Mouse (Mus musculus): ENCODE data around the gene Gm21972.

Gm21972 gene

GRCm38 (mm10) chr1:86133337-86133736 is at the start of gene Gm21972:
Gm21972 (plus strand) TSS chr1:86133637.
- no peak for DNase-seq

DNA sequence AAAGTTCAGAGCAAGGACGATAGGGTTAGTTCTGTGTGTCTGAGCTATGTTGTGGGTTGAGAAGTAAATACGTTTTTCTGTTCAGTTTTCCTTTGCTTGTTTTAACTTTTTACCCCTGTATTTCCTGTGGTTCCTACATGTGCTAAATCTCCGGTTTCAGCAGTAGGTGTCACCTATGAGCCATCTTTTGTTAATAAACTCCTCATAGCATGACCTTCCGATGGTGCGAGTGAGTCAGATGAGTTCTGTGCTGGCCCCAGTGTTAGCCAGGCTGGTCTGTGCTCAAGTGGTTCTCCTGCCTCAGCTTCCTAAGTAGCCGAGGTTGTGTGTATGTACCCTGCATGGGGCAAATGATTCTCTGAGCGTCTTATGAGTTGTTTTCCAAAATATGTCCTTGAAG is 39.0 kb upstream of the Gm21972 start:
- no peak for DNase-seq

DNA sequence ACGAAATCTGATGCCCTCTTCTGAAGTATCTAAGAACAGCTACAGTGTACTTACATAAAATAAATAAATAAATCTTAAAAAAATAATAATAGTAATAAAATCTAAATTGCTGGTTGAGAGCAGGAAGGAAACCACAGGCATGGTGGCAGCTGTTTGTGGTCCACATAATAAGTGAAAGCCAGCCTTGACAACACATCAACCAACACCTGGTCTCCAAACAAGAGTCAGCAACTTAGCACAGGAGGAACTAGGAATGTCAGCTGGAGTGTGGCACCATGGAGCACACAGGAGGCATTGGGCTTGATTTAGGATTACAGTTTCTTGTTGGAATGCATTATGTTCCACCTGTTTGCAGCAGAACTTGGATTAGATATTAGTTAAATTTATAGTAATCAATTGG is 28.4 kb upstream of the Gm21972 start:
- no peak for DNase-seq

DNA sequence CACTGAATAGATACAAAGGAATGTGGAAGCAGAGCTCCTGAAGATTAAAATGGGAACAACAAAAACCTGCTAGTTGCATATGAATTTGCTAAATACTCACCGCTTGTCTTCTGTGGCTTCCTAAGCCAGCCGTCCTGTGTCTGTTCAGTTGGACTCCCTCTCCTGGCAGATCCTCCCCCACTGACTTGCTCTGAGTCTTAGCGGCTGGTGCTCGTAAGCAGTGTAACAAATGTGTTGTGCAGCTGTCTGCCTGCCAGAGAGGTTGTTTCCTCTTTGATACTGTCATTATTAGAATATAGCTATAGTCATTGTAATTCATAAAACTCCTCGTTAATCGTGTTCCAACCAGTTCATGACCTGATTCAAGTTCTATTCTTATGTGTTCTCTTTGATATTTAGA is 21.7 kb upstream of the Gm21972 start, which contains the start of gene Htr2b:
Htr2b (minus strand) TSS at position 192 of the 400 bp plus-strand sequence.
- DNase-seq = peak; percentile 36

- no peak for DNase-seq
Measured at GRCm38 (mm10) chr1:86114141-86114540, 19.3 kb upstream of the Gm21972 start.

DNA sequence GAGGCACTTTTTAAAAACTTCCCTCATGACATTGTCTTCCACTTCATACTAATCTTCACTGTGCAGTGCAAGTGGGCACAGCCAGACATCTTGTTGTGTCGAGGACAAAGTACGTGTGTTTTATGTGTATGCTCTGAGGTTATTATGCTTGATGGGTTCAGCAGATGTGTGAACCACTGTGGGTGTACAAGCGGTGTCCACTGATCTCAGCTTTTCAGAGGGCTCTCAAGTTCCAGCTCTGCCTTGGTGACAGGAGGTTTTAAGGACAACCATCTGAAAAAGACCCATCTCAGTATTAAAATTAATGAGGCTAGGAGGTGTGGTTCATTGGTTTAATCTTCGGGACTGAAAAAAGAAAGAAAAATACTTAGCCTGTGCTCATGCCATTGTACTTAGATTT is 13.9 kb upstream of the Gm21972 start:
- DNase-seq = no peak

- DNase-seq = no peak
Measured at GRCm38 (mm10) chr1:86126036-86126435, 7.4 kb upstream of the Gm21972 start.

GRCm38 (mm10) chr1:86135315-86135714 is 1.9 kb downstream of the Gm21972 start:
- DNase-seq = no peak

DNA sequence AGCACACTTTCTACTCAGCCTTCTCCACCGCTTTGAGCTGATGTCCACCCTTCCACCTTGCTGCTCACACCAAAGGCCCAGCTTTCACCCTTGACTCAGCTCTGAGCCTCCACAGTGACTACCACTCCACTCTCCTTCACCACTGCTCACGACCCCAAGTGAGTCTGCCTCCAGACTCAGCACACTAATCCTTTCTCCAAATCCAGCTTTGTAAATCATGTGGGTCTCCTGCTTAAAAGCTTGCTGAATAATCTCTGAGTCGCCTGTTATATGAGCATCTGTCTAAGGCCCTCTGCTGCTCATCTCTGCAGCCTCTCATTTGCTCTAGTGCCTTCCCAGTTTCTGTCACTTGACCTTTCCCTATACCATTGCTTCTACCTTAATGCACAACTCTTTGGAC is 7.6 kb downstream of the Gm21972 start:
- DNase-seq = no peak

DNA sequence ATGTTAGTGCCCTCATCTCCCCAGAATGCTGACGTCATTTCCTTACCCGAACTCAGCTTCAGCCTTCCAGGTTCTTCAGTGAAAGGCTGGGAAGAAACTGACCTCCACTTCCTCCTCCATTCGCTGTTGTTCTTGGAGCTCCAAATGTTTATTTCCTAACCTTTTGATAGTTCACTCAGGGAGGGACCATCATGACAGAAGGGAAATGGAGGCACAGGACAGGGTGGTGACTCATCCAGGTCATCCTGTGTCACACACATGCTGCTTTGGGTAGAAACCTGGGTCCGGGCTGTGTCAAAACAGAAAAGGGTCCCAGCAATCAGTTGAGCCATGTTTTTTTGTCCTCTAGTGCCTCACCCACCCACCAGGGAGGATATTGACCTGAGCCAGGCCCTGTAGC is 9.7 kb downstream of the Gm21972 start:
- DNase-seq = no peak

DNA sequence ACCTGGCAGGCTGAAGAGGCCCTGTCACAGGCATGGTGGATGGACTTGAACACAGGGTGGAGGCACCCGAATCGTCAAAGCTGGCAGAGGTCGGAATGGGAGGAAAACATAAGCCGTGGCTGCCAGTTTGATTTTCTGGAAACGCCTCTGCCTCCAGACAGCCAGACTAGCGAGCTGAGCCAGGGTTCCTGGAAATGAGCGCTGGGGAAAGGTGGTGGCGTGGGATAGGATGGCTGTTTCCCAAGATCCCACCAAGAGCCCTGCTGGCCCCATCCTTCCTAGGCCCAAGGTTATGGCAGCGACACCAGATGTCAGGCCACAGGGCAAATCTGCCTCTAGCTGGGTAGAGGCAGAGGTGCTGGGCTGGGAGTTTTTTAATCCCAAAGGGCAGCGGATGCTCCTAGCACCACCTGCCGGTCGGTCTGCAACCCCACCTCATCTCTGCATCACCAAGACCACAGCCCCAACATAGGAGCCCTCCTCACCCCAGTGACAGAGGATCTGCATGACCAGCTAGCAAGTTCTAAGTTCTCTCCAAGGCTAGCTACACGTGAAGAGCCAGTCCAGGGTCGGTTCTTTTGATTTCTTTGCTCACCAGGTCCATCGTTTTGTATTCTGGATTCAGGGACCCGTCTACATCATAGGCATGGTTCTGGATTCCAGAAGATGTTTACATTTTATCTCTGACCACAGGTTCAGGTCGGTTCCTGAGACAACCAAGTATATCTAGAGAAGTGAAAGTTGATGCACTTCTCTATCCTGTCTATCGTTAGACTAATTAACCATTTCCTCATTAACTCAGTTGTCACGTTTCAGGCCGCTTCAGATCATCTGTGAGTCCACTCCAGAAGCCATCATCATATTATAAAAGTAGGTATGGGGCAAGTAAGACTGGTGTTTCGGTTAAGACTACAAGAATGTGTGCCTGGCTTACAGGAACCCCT is 10.8 kb downstream of the Gm21972 start:
- no peak for DNase-seq

- DNase-seq = no peak
Measured at GRCm38 (mm10) chr1:86146293-86146692, 12.9 kb downstream of the Gm21972 start.

DNA sequence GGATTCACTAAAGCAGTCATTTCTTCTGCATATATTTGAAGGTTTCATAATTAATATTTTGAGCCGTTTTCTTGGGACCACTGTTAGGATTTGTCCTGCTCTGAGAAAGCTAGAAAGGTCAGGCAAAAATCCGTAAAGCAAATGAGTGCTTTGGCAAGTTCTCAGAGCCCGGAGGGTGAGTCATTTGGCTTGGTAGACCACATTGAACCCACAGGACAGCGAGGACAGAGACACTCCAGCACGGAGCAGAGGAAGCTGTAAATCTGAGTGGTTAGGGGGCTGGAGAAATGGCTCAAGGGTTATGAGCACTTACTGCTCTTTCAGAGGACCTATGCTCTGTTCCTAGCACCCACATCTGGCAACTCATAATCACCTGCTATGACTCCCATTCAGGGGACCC is 14.1 kb downstream of the Gm21972 start:
- DNase-seq = no peak

DNA sequence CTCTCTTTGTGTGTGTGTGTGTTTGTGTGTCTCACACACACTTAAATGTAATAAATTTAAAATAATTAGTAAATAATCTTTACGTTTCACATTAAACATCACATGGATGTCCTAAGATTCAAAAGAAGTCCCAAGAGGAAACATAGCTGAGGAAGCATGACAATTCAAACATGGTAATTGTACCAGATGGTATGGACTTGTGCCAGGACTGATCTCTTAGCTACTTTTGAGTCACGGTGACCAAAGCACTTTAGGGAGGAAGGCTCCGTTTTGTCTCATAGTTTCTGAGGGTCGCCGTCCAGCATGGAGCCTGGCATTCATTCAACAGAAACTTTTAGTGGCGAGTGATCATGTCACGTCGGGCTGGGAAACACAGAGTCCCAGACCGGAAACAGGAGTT is 14.7 kb downstream of the Gm21972 start:
- DNase-seq = no peak

DNA sequence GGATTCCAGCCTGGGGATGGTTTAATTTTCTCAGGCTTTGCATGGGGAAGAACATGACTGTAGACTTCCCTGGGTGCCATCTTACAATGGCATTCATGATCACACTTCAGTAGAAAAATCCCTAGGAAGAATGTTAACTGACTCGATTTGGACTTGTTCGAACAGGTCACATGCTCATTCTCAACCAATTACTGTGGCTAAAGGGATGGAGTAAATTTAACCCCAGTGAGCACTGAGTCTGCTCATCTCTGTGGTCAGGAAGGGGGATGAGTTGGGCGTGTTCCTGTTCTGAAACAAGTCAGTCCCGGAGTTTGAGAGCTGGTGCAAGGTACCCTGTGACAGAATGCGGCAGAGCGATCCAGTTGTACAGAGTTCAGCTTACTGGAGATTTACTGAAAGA is 17.5 kb downstream of the Gm21972 start:
- DNase-seq = no peak

- no peak for DNase-seq
Measured at GRCm38 (mm10) chr1:86151376-86151775, 17.9 kb downstream of the Gm21972 start.

GRCm38 (mm10) chr1:86152618-86153017 is 19.2 kb downstream of the Gm21972 start:
- no peak for DNase-seq

- DNase-seq = peak; percentile 97
Measured at GRCm38 (mm10) chr1:86154133-86154823, 20.8 kb downstream of the Gm21972 start, which contains the start of gene Armc9. Armc9 (plus strand) TSS chr1:86154780.

DNA sequence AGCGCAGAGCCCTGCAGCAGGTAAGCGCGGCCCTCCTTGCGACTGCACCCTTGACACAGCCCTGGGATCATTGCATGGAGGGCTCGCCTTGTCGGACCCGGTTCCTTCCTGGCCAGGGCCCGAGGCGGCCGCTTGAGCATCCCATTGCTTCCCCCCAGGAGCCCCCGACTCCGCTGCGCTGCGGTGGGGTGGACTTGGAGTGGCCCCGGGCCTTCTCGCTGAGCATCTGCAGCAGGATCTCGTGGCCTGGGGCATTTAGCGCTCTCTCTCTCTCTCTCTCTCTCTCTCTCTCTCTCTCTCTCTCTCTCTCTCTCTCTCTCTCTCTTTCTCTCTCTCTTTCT is 21.4 kb downstream of the Gm21972 start:
- no peak for DNase-seq

DNA sequence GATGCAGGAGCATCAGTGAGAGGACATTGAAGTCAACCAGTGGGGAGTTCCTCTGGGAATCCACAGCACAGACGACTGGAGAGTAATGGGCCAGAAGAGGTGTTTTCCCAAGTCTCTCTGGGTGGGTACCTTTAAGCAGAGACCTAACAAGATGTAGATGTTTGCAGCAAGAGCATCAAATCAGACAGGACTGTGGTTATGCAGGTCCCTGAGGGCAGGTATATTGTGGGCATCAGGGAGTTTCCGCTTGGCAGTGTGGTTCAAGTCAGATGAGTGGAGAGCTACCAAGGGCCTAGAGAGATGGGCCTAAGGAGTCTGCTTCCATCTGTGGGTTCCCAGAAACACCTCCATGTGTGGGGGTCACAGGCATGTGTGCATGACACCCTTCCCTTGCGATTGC is 22.6 kb downstream of the Gm21972 start:
- DNase-seq = no peak

DNA sequence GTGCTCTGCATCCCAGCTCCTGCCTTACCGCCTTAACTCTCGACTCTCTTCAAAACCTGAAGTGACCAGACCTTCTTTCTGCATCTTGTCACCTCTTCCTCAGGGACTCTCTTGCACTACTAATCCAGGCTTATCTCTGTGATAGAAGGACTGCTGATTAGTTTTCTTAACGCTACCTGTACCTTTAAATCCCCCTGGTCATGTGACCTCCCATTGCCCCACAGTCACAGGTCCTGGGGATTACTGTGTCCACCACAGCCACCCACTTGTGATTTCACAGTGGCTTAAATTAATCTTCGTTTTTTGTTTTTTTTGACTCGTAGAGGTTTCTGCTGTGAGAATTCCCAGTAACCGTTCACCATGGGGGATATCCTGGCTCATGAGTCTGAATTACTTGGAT is 23.2 kb downstream of the Gm21972 start:
- DNase-seq = no peak

- no peak for DNase-seq
Measured at GRCm38 (mm10) chr1:86160059-86160458, 26.6 kb downstream of the Gm21972 start.

GRCm38 (mm10) chr1:86160479-86160878 is 27.0 kb downstream of the Gm21972 start:
- DNase-seq = no peak

GRCm38 (mm10) chr1:86161061-86161460 is 27.6 kb downstream of the Gm21972 start:
- no peak for DNase-seq
